Mouse (Mus musculus) heart, adult 2 months (tissue): Measurements from ENCODE around the gene Fam120a.

Source experiments
- CTCF ChIP-seq: fragments of 200-600 bp; IDR thresholded peaks from 2 replicates; pipeline ENCODE4 v1.8.1; 2022; ENCODE audit warnings: antibody characterized with exemption, mild to moderate bottlenecking, moderate library complexity
- EP300 ChIP-seq: fragments of 200-500 bp; IDR thresholded peaks from 2 replicates; pipeline ENCODE4 v1.6.1; 2011; ENCODE audit warnings: low read depth, low read length, control low read depth; ENCODE audit not compliant: insufficient read depth

DNA sequence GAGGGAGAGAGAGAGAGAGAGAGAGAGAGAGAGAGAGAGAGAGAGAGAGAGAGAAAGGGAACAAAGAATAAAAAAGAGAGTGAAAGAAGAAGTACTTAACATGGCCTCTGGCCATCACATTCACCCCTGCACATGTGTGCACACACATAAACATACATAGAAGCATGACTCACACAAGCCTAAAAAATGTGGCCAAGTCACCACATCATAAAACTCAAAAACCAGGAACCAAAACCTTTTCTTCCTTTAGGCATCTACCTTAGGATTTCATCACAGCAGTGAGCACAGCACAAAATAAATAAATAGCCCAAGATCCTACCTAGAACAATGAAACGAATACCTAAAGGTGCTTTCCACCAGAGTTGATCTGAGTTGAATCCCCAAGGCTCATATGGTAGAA lies 105.9 kb downstream of the Fam120a start:
- TF ChIP-seq CTCF (no peak), EP300 (no peak)
